Mouse (Mus musculus): ENCODE measurements at regions not wholly inside any gene's neighbourhood (a gene's known extent, or its start where the extent isn't known, plus 50 kb on each side); places are given as distances from the start of the nearest gene placed in this dataset.

DNA sequence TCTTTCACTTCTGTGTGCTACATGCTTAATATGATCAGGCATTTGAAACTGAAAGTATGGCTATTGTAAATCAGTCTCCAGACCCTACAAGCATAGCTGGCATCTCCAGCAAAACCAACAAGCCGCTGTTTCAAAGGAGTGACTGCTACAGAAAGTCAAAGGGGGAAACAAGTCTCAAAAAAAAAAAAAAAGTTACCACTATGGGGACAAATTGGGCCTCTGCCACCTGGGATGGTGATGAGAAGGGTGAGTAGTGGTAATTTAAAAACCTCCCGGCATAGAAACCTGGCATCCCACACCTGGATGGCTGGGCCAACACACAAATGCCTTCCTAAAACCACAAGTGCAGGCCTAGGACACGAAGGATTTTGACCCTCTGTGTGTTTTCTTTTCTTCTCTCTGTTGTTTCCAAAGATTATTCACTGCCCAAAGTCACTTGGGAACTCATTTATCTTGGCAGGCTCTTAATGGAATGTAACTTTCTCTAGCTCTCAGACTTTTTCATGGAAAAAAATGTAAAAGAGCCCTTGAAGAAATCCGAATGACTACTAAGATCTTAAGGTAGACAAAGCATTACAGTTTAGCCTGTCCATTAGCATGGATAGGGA, 78.9 kb upstream of the Dlg1 start:
- TF ChIP-seq CTCF (IDR thresholded peaks at IDR 0.05; ENCODE audit: low read depth, low read length) (no peak), TAL1 (conservative IDR thresholded peaks at IDR 0.05; ENCODE audit: low read depth, low read length) (no peak), GATA1 (IDR thresholded peaks at IDR 0.05; ENCODE audit: borderline replicate concordance, low read length) (no peak), GATA2 (IDR thresholded peaks at IDR 0.05; ENCODE audit: borderline replicate concordance, low read depth, low read length) (no peak)

All from G1E (cell line).